Mouse (Mus musculus) small intestine, adult 2 months (tissue): ENCODE results near the gene Ncf2. TPM values are rescaled to one million over a fixed set of nuclear protein-coding genes. Genes with fewer than 3 reads are reported as not detected.

Source experiments
- H3K27ac ChIP-seq: fragments of 200-500 bp; 2 replicates; pipeline ENCODE4 v1.5.1; 2012; ENCODE audit warnings: low read depth, low read length, control low read depth, inconsistent platforms; ENCODE audit not compliant: insufficient read depth
- H3K27me3 ChIP-seq: fragments of 200-500 bp; 2 replicates; pipeline ENCODE4 v1.6.1; 2012; ENCODE audit warnings: mild to moderate bottlenecking, moderate library complexity, low read length, inconsistent platforms; ENCODE audit not compliant: control insufficient read depth, insufficient read depth
- H3K36me3 ChIP-seq: fragments of 200-500 bp; 2 replicates; pipeline ENCODE4 v1.6.1; 2012; ENCODE audit warnings: mild to moderate bottlenecking, low read length, control low read depth, inconsistent platforms; ENCODE audit not compliant: control insufficient read depth, insufficient read depth
- H3K4me1 ChIP-seq: fragments of 200-500 bp; 2 replicates; pipeline ENCODE4 v1.6.1; 2012; ENCODE audit warnings: low read length, inconsistent platforms, mixed read lengths; ENCODE audit not compliant: control insufficient read depth, insufficient read depth, insufficient read length
- H3K4me3 ChIP-seq: fragments of 200-500 bp; 2 replicates; pipeline ENCODE4 v1.5.1; 2012; ENCODE audit warnings: low read depth, mild to moderate bottlenecking, control low read depth, inconsistent platforms, low read length, moderate library complexity
- CTCF ChIP-seq: fragments of 200-500 bp; IDR thresholded peaks from 2 replicates; pipeline ENCODE4 v1.5.1; 2012; ENCODE audit warnings: low read depth, mild to moderate bottlenecking, control low read depth, inconsistent platforms, low read length, moderate library complexity, mixed read lengths; ENCODE audit not compliant: insufficient replicate concordance, insufficient read length; ENCODE audit errors: extremely low read depth
- POLR2A ChIP-seq: fragments of 200-500 bp; IDR thresholded peaks from 2 replicates; pipeline ENCODE4 v1.6.1; 2012; ENCODE audit warnings: low read depth, mild to moderate bottlenecking, control low read depth, inconsistent platforms, low read length, moderate library complexity
- WGBS: fragments of 180-500 bp; shearing (Covaris S2); methylation state at CpG from one replicate; pipeline ENCODE4 v1.1.7; 2018; 5-methylcytosine and 5-hydroxymethylcytosine counted together
- polyA plus RNA-seq: library from polyadenylated mRNA; depleted of rRNA; stranded (reverse); fragments of >200 nt; gene quantifications from 2 replicates; pipeline ENCODE4 v1.2.3, GENCODE M21; 2012

The Ncf2 gene
- polyA plus RNA-seq, 1 experiment = 5.4 TPM

GRCm38 (mm10) chr1:152831619-152832018 is 31.6 kb downstream of the Ncf2 start:
- Histone ChIP-seq H3K27ac (no peak overlapping the region), H3K36me3 (peaks cover 9% of the 10 kb centered on the region), H3K4me3 (no peak overlapping the region), H3K4me1 (no peaks in the 10 kb centered on the region), H3K27me3 (no peaks in the 10 kb centered on the region)
- TF ChIP-seq CTCF = no peak
- TF ChIP-seq POLR2A = no peak
- WGBS = 72% methylated on average over 5 of the region's 5 CpGs

GRCm38 (mm10) chr1:152832316-152832715 is 32.3 kb downstream of the Ncf2 start:
- Histone ChIP-seq H3K4me1 (no peaks in the 10 kb centered on the region), H3K4me3 (no peak overlapping the region), H3K27ac (no peak overlapping the region), H3K36me3 (peaks cover 13% of the 10 kb centered on the region), H3K27me3 (no peaks in the 10 kb centered on the region)
- TF ChIP-seq POLR2A = no peak
- TF ChIP-seq CTCF = no peak
- 71% methylated on average over 6 of the region's 6 CpGs for WGBS

- no peaks in the 10 kb centered on the region for H3K27me3 ChIP-seq
- TF ChIP-seq CTCF (no peak), POLR2A (no peak)
- H3K27ac ChIP-seq = no peak overlapping the region
- H3K4me1 ChIP-seq = no peaks in the 10 kb centered on the region
- WGBS = 94% methylated on average over 3 of the region's 3 CpGs
- no peak overlapping the region for H3K4me3 ChIP-seq
- peaks cover 32% of the 10 kb centered on the region for H3K36me3 ChIP-seq
Measured at GRCm38 (mm10) chr1:152835061-152835460, 35.1 kb downstream of the Ncf2 start.

DNA sequence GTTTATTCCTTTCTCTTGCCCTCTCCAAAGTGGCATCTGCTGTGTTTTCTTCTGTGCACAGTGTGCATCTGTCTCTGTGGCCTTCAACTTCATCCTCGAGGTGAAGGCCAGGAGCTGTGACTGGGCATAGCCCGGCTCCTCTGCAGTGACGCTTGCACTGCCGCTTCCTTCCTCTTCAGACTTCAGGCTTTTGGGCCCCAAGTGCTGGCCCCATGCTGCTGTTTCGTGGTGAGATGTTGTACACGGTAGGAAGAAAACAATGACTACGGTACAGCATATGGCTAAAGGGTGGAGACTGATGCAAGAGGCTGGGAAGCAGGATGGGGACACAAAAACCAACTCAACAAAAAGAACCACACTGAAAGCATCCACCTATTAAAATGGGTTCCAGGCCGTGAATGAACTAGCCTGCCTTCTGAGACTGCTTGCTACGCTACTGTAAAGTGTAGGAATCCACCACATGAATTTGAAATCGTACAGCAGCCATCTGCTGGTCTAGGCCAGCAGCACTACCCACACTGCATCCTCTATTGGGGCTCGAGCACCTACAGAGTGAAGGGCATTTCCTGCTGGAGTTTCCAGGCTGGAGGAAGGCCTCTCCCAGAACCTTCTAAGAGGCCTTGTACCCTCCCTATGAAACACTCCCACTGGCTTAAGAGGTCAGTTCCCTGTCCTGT is 38.2 kb downstream of the Ncf2 start:
- Histone ChIP-seq H3K27ac (no peak overlapping the region), H3K27me3 (no peaks in the 10 kb centered on the region)
- TF ChIP-seq POLR2A (no peak), CTCF (no peak)

GRCm38 (mm10) chr1:152838841-152839240 is 38.8 kb downstream of the Ncf2 start:
- 92% methylated on average over 12 of the region's 12 CpGs for WGBS
- H3K4me3 ChIP-seq = no peak overlapping the region
- H3K27ac ChIP-seq = no peak overlapping the region
- H3K27me3 ChIP-seq = no peaks in the 10 kb centered on the region
- H3K4me1 ChIP-seq = peaks cover 2% of the 10 kb centered on the region; the same call in 1 of the 2 replicates
- no peak for TF ChIP-seq CTCF
- TF ChIP-seq POLR2A = no peak
- peaks cover 52% of the 10 kb centered on the region for H3K36me3 ChIP-seq

More for the DNA sequence above, 38.2 kb downstream of the Ncf2 start:
- Histone ChIP-seq H3K4me3 (no peak overlapping the region), H3K36me3 (peaks cover 46% of the 10 kb centered on the region), H3K4me1 (peaks cover 2% of the 10 kb centered on the region; the same call in 1 of the 2 replicates)
- WGBS = 78% methylated on average over 11 of the region's 11 CpGs

DNA sequence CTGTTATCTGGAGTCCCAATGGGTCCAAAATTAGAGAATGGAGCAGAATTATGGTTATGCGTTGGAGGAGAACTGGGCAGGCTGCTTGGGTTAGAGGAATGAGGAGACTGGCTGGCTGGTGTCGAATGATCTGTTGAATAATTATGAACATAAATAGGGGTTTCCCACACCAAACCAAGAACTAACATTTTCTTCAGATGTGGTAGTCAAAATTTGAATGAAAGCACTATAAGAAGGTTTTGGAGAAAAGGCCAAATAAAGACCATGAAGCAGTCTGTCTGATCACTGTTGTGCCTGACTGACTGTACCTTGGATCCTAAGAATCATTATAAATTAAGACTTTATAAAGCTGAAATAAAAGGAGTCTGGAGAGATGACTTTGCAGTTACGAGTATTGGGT is 40.3 kb downstream of the Ncf2 start:
- Histone ChIP-seq H3K4me3 (no peak overlapping the region), H3K4me1 (peaks cover 2% of the 10 kb centered on the region; the same call in 1 of the 2 replicates), H3K27me3 (no peaks in the 10 kb centered on the region), H3K36me3 (peaks cover 60% of the 10 kb centered on the region), H3K27ac (no peak overlapping the region)
- no peak for TF ChIP-seq CTCF
- TF ChIP-seq POLR2A = no peak
- WGBS = 94% methylated on average over 3 of the region's 3 CpGs

- peaks cover 2% of the 10 kb centered on the region; the same call in 1 of the 2 replicates for H3K4me1 ChIP-seq
- no peak overlapping the region for H3K27ac ChIP-seq
- H3K4me3 ChIP-seq = no peak overlapping the region
- peaks cover 62% of the 10 kb centered on the region for H3K36me3 ChIP-seq
- no peaks in the 10 kb centered on the region for H3K27me3 ChIP-seq
- TF ChIP-seq CTCF (no peak), POLR2A (no peak)
- 86% methylated on average over 2 of the region's 2 CpGs for WGBS
Measured at GRCm38 (mm10) chr1:152841057-152841456, 41.1 kb downstream of the Ncf2 start.
